Mouse (Mus musculus): ENCODE data around the gene Rex1bd. TPM values are rescaled to one million over a fixed set of nuclear protein-coding genes. Genes with fewer than 3 reads are reported as not detected.

Rex1bd gene
- total RNA-seq, 2 experiments from 2014 or later = 170 TPM

DNA sequence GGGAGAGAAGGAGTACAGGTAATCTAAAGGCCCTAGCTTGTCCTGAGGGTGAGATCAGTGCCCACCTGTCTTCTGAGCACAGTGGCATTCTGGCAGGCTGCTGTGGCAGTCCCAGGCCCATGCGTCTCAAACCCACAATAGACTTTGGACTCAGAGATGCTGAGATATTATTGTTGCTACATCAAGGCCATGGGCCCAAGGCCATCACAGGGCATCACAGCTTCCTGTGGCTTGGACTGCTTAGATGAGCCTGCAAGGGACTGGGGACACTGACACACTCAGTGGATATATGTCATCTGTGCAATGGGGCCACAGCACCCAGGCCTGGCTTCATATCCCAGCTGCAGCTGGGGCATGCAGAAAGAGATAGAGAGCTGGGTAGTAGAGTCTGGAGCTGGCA, 49.6 kb downstream of the Rex1bd start:
- DNase-seq (ENCODE audit: low spot score) = no peak

Other genes starting within 250 kb of the Rex1bd start
- gene Homer3, start 223.9 kb downstream of the Rex1bd start, total RNA-seq (2021) = 1 to 10 TPM; 2.9 to 3.8 TPM
- 10 to 100 TPM; 27.4 to 28.6 TPM for gene Ddx49, start 204.3 kb downstream of the Rex1bd start, total RNA-seq (2021)
- 100 to 1,000 TPM; 133 to 135 TPM for gene Cope, start 204.2 kb downstream of the Rex1bd start, total RNA-seq (2021)
- gene Cers1, start 191.0 kb downstream of the Rex1bd start, total RNA-seq (2021) = 10 to 100 TPM; 13.4 to 15.9 TPM
- gene Gdf1, start 176.9 kb downstream of the Rex1bd start, total RNA-seq (2021) = 1 to 10 TPM; 1.9 to 2.1 TPM
- 10 to 100 TPM; 29.8 to 31.1 TPM for gene Upf1, start 153.5 kb downstream of the Rex1bd start, total RNA-seq (2021)
- gene Comp, start 133.2 kb downstream of the Rex1bd start, total RNA-seq (2021) = 10 to 100 TPM in 1 of 2 experiments, 1 to 10 TPM in 1; 6.9 to 14.9 TPM
- gene Crtc1, start 67.2 kb downstream of the Rex1bd start, total RNA-seq (2021) = 1 to 10 TPM; 7.7 to 8.4 TPM
- gene Klhl26, start 29.8 kb downstream of the Rex1bd start, total RNA-seq (2021) = 1 to 10 TPM; 7.7 to 8.3 TPM
- gene Tmem59l, start 19.4 kb downstream of the Rex1bd start, total RNA-seq (2021) = not detected
- 1 to 10 TPM; 2.8 to 2.9 TPM for gene Crlf1, start 13.6 kb downstream of the Rex1bd start, total RNA-seq (2021)
- 100 to 1,000 TPM; 841 to 913 TPM for gene Uba52, start 4.0 kb upstream of the Rex1bd start, total RNA-seq (2021)
- gene Fkbp8, start 21.0 kb upstream of the Rex1bd start, total RNA-seq (2021) = 100 to 1,000 TPM; 103 to 105 TPM
- 10 to 100 TPM; 76.3 to 80.6 TPM for gene Kxd1, start 21.2 kb upstream of the Rex1bd start, total RNA-seq (2021)
- gene Ell, start 32.7 kb upstream of the Rex1bd start, total RNA-seq (2021) = 10 to 100 TPM; 12.5 to 21.8 TPM
- gene Isyna1, start 87.6 kb upstream of the Rex1bd start, total RNA-seq (2021) = 1 to 10 TPM; 2.6 to 3.2 TPM
- 10 to 100 TPM; 11.6 to 19.4 TPM for gene Ssbp4, start 102.1 kb upstream of the Rex1bd start, total RNA-seq (2021)
- gene Lrrc25, start 109.4 kb upstream of the Rex1bd start, total RNA-seq (2021) = under 1 TPM; 0.23 to 0.64 TPM
- under 1 TPM; 0.16 to 0.21 TPM for gene Gdf15, start 125.7 kb upstream of the Rex1bd start, total RNA-seq (2021)
- 10 to 100 TPM; 11.9 to 13.7 TPM for gene Pgpep1, start 153.6 kb upstream of the Rex1bd start, total RNA-seq (2021)
- gene Lsm4, start 166.5 kb upstream of the Rex1bd start, total RNA-seq (2021) = 10 to 100 TPM; 65.4 to 70.3 TPM
- gene Jund, start 192.2 kb upstream of the Rex1bd start, total RNA-seq (2021) = 10 to 100 TPM; 41.6 to 68.4 TPM
- not detected for gene Iqcn, start 196.7 kb upstream of the Rex1bd start, total RNA-seq (2021)
- not detected for gene Gm3336, start 211.8 kb upstream of the Rex1bd start, total RNA-seq (2021)
- gene Pde4c, start 217.0 kb upstream of the Rex1bd start, total RNA-seq (2021) = 1 to 10 TPM; 1.3 to 1.6 TPM
- gene Rab3a, start 247.9 kb upstream of the Rex1bd start, total RNA-seq (2021) = 10 to 100 TPM; 32.5 to 36.5 TPM